Mouse (Mus musculus) liver, embryonic 12.5 days (tissue): Measurements from ENCODE around the gene Eps8l3. TPM values are rescaled to one million over a fixed set of nuclear protein-coding genes. Genes with fewer than 3 reads are reported as not detected.
"Not testable (repeated sequence)": the region's sequence is repeated elsewhere in the genome, so short reads cannot be mapped to it uniquely, and the experiment has no call there.

Source experiments
- ATAC-seq: fragments of 200-750 bp; cut with Nextera tagmentation; 2 replicates; pipeline ENCODE4 v1.8.0; 2017; ENCODE audit warnings: moderate number of reproducible peaks, mild to moderate bottlenecking, moderate library complexity
- H3K27ac ChIP-seq: fragments of 300-500 bp; sonication (generic); 2 replicates; pipeline ENCODE4 v1.5.1; 2016; ENCODE audit warnings: mild to moderate bottlenecking
- H3K27me3 ChIP-seq: fragments of 300-500 bp; sonication (generic); replicated peaks from 2 replicates; pipeline ENCODE4 v1.6.1; 2016; ENCODE audit warnings: mild to moderate bottlenecking, moderate library complexity
- H3K36me3 ChIP-seq: fragments of 300-500 bp; sonication (generic); 2 replicates; pipeline ENCODE4 v1.6.1; 2016; ENCODE audit warnings: mild to moderate bottlenecking, moderate library complexity
- H3K4me1 ChIP-seq: fragments of 300-500 bp; sonication (generic); 2 replicates; pipeline ENCODE4 v1.6.1; 2016
- H3K4me2 ChIP-seq: fragments of 300-500 bp; sonication (generic); 2 replicates; pipeline ENCODE4 v1.6.1; 2016; ENCODE audit warnings: mild to moderate bottlenecking, moderate library complexity
- H3K4me3 ChIP-seq: fragments of 300-500 bp; sonication (generic); 2 replicates; pipeline ENCODE4 v1.5.1; 2016; ENCODE audit warnings: mild to moderate bottlenecking, moderate library complexity
- H3K9ac ChIP-seq: fragments of 300-500 bp; sonication (generic); 2 replicates; pipeline ENCODE4 v1.6.1; 2016; ENCODE audit warnings: mild to moderate bottlenecking, moderate library complexity
- H3K9me3 ChIP-seq: fragments of 300-500 bp; sonication (generic); replicated peaks from 2 replicates; pipeline ENCODE4 v1.6.1; 2016; ENCODE audit warnings: mild to moderate bottlenecking, moderate library complexity
- WGBS: fragments of 180-500 bp; shearing (Covaris S2); methylation state at CpG from one replicate; pipeline ENCODE4 v1.1.7; 2016; ENCODE audit not compliant: insufficient replicate concordance; 5-methylcytosine and 5-hydroxymethylcytosine counted together
- polyA plus RNA-seq: library from polyadenylated mRNA; unstranded; fragments of >200 nt; fragmentation: Nextera tagmentation; extraction: Ambion mirVana; gene quantifications from 2 replicates; pipeline ENCODE4 v1.2.1, GENCODE M21; 2016

Eps8l3 gene
- polyA plus RNA-seq, 1 experiment from 2014 or later: not detected

- ATAC-seq: no peak
- no peak overlapping the region for H3K9ac ChIP-seq
These were observed 7.1 kb upstream of the Eps8l3 start for GRCm38 (mm10) chr3:107869925-107870324.

GRCm38 (mm10) chr3:107873335-107874251, 3.4 kb upstream of the Eps8l3 start:
- no peaks in the 10 kb centered on the region for H3K36me3 ChIP-seq
- H3K4me2 ChIP-seq: no peak overlapping the region
- ATAC-seq: no peak
- no peak overlapping the region for H3K27ac ChIP-seq
- WGBS: 68% methylated on average over 24 of the region's 24 CpGs
- H3K4me1 ChIP-seq: peaks cover 4% of the 10 kb centered on the region; the same call in 1 of the 2 replicates
- H3K9ac ChIP-seq: no peak overlapping the region
- no peaks in the 10 kb centered on the region for H3K9me3 ChIP-seq
- H3K27me3 ChIP-seq: no peaks in the 10 kb centered on the region
- no peak overlapping the region for H3K4me3 ChIP-seq

More at GRCm38 (mm10) chr3:107869925-107870324, 7.1 kb upstream of the Eps8l3 start:
- 51% methylated on average over 4 of the region's 4 CpGs for WGBS
- H3K4me1 ChIP-seq: peaks cover 5% of the 10 kb centered on the region; the same call in 1 of the 2 replicates
- H3K4me3 ChIP-seq: no peak overlapping the region
- H3K4me2 ChIP-seq: no peak overlapping the region
- H3K9me3 ChIP-seq: no peaks in the 10 kb centered on the region
- H3K27ac ChIP-seq: no peak overlapping the region
- no peaks in the 10 kb centered on the region for H3K27me3 ChIP-seq
- H3K36me3 ChIP-seq: no peaks in the 10 kb centered on the region

GRCm38 (mm10) chr3:107875231-107875630, 1.8 kb upstream of the Eps8l3 start:
- Histone ChIP-seq H3K9me3 (no peaks in the 10 kb centered on the region), H3K9ac (no peak overlapping the region), H3K4me1 (peaks cover 4% of the 10 kb centered on the region; the same call in 1 of the 2 replicates), H3K4me2 (no peak overlapping the region), H3K36me3 (no peaks in the 10 kb centered on the region), H3K27me3 (no peaks in the 10 kb centered on the region), H3K27ac (no peak overlapping the region), H3K4me3 (no peak overlapping the region)
- 62% methylated on average over 6 of the region's 6 CpGs for WGBS
- ATAC-seq: no peak

- Histone ChIP-seq H3K4me2 (no peak overlapping the region), H3K4me1 (peaks cover 4% of the 10 kb centered on the region; the same call in 1 of the 2 replicates), H3K9ac (no peak overlapping the region), H3K9me3 (no peaks in the 10 kb centered on the region), H3K27me3 (no peaks in the 10 kb centered on the region), H3K4me3 (no peak overlapping the region), H3K36me3 (no peaks in the 10 kb centered on the region), H3K27ac (no peak overlapping the region)
- no peak for ATAC-seq
- WGBS: 60% methylated on average over 12 of the region's 12 CpGs
These were observed 1.0 kb downstream of the Eps8l3 start for GRCm38 (mm10) chr3:107877747-107878736.

- Histone ChIP-seq H3K9me3 (no peaks in the 10 kb centered on the region), H3K4me1 (no peaks in the 10 kb centered on the region), H3K27ac (no peak overlapping the region), H3K9ac (no peak overlapping the region), H3K4me2 (no peak overlapping the region), H3K36me3 (no peaks in the 10 kb centered on the region; the same call in 1 of the 2 replicates), H3K27me3 (no peaks in the 10 kb centered on the region), H3K4me3 (no peak overlapping the region)
- ATAC-seq: no peak
- 69% methylated on average over 9 of the region's 9 CpGs for whole genome bisulfite sequencing
These were observed 10.9 kb downstream of the Eps8l3 start for GRCm38 (mm10) chr3:107887674-107888495.

- not testable (repeated sequence) for H3K4me2 ChIP-seq, ATAC-seq, H3K9me3 ChIP-seq, H3K36me3 ChIP-seq, H3K9ac ChIP-seq, H3K27me3 ChIP-seq, H3K27ac ChIP-seq, H3K4me1 ChIP-seq, H3K4me3 ChIP-seq
- 66% methylated on average over 2 of the region's 2 CpGs for WGBS
These were observed 12.2 kb downstream of the Eps8l3 start for GRCm38 (mm10) chr3:107889236-107889635.

- Histone ChIP-seq H3K4me2 (peak overlapping the region; percentile 97), H3K36me3 (peaks cover 21% of the 10 kb centered on the region), H3K4me1 (peaks cover 19% of the 10 kb centered on the region), H3K9me3 (no peaks in the 10 kb centered on the region), H3K9ac (peak overlapping the region; percentile 87), H3K4me3 (peak overlapping the region; percentile 73), H3K27me3 (no peaks in the 10 kb centered on the region), H3K27ac (peak overlapping the region; percentile 88)
- ATAC-seq: peak; percentile 60
- 8% methylated on average over 6 of the region's 6 CpGs for WGBS
These were observed 18.2 kb downstream of the Eps8l3 start for GRCm38 (mm10) chr3:107895194-107895719.

GRCm38 (mm10) chr3:107895720-107896569, 18.9 kb downstream of the Eps8l3 start, which contains the start of gene Gstm5:
Gene Gstm5, plus strand, starts transcription at chr3:107895821.
- peaks cover 19% of the 10 kb centered on the region for H3K4me1 ChIP-seq
- peaks cover 21% of the 10 kb centered on the region for H3K36me3 ChIP-seq
- peak within 1 kb of the TSS; percentile 97 for H3K4me2 ChIP-seq
- no peaks in the 10 kb centered on the region for H3K9me3 ChIP-seq
- peak; percentile 87 for ATAC-seq
- peak within 1 kb of the TSS; percentile 88 for H3K27ac ChIP-seq
- 6% methylated on average over 40 of the region's 40 CpGs for WGBS
- H3K9ac ChIP-seq: peak within 1 kb of the TSS; percentile 87
- peak within 1 kb of the TSS; percentile 73 for H3K4me3 ChIP-seq
- H3K27me3 ChIP-seq: no peaks in the 10 kb centered on the region

- no peak overlapping the region for H3K9ac ChIP-seq
- H3K4me2 ChIP-seq: no peak overlapping the region
- no peaks in the 10 kb centered on the region for H3K9me3 ChIP-seq
- peaks cover 21% of the 10 kb centered on the region for H3K36me3 ChIP-seq
- no peaks in the 10 kb centered on the region for H3K27me3 ChIP-seq
- no peak for ATAC-seq
- WGBS: 85% methylated on average over 13 of the region's 13 CpGs
- no peak overlapping the region for H3K27ac ChIP-seq
- H3K4me3 ChIP-seq: no peak overlapping the region
- peaks cover 19% of the 10 kb centered on the region for H3K4me1 ChIP-seq
These were observed 21.7 kb downstream of the Eps8l3 start for GRCm38 (mm10) chr3:107898691-107899090.

- Histone ChIP-seq H3K9me3 (no peaks in the 10 kb centered on the region), H3K4me3 (no peak overlapping the region), H3K4me1 (peaks cover 20% of the 10 kb centered on the region), H3K4me2 (no peak overlapping the region), H3K27me3 (no peaks in the 10 kb centered on the region), H3K27ac (no peak overlapping the region), H3K9ac (no peak overlapping the region), H3K36me3 (peaks cover 21% of the 10 kb centered on the region)
- ATAC-seq: no peak
- WGBS: 63% methylated on average over 11 of the region's 11 CpGs
These were observed 24.1 kb downstream of the Eps8l3 start for GRCm38 (mm10) chr3:107900955-107901673.
